Comparison of ENCODE assay signal across 8 mouse cellular contexts in the genomic region with DNA sequence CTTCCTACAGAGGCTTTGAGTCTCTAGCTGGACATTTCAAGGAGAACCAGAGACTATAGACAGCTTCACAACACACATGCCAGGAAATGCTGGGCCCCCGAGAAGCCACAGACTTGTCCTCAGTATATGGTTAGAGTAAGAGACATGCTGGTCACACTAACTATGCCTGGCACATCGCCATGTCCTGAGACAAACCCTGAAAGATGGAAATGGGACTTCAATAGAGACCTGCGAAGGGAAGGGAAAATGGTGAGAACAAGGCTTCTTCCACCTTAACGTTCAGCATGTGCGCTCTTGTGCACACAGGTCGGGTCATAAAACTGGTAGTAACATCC. TPM values are rescaled to one million over a fixed set of nuclear protein-coding genes. Genes with fewer than 3 reads are reported as not detected.
DNase-seq lines count a peak whose midpoint lies in the region; ATAC-seq and TF ChIP-seq lines count a peak whose summit lies in the region.

No protein-coding gene starts in this region.

- peaks cover 4% of the 10 kb centered on the region for H3K4me1 ChIP-seq in lung, adult 2 months (ENCODE audit: control insufficient read depth, insufficient read depth, low read length)
- H3K4me1 ChIP-seq in forebrain, embryonic 12.5 days, result peaks cover 30% of the 10 kb centered on the region
- H3K4me1 ChIP-seq in kidney, embryonic 16.5 days (ENCODE audit: insufficient read depth, low read length), result peaks cover 45% of the 10 kb centered on the region
- peaks cover 10% of the 10 kb centered on the region; the same call in 1 of the 2 replicates for H3K4me1 ChIP-seq in midbrain, embryonic 14.5 days (ENCODE audit: control insufficient read depth, insufficient read depth, low read length)

- DNase-seq in lung, adult 2 months, result peak; percentile 25
- no peak for DNase-seq in lung, postnatal 36 days
- DNase-seq in midbrain, embryonic 14.5 days, result no peak
- no peak for DNase-seq in frontal cortex, adult 2 months (ENCODE audit: extremely low spot score in 1 of 2, low spot score in 1 of 2)
- no peak for DNase-seq in embryo, embryonic 9.5 days (ENCODE audit: extremely low spot score)
- DNase-seq in right cerebral cortex, postnatal 25 days, result no peak

- no peak for ATAC-seq in forebrain, embryonic 12.5 days (ENCODE audit: low FRiP score)
- ATAC-seq in kidney, embryonic 16.5 days (ENCODE audit: low FRiP score, low TSS enrichment), result peak; percentile 20; the same call in 1 of the 2 replicates
- peak; percentile 10; the same call in 1 of the 2 replicates for ATAC-seq in midbrain, embryonic 14.5 days (ENCODE audit: low FRiP score, low TSS enrichment)

- H3K9me3 ChIP-seq in forebrain, embryonic 12.5 days, result no peaks in the 10 kb centered on the region
- H3K9me3 ChIP-seq in kidney, embryonic 16.5 days (ENCODE audit: low read length), result no peaks in the 10 kb centered on the region
- no peaks in the 10 kb centered on the region for H3K9me3 ChIP-seq in midbrain, embryonic 14.5 days (ENCODE audit: control insufficient read depth, low read length)

- TF ChIP-seq CTCF in lung, adult 2 months (IDR thresholded peaks at IDR 0.05; ENCODE audit: insufficient read depth, low read length), result no peak

- H3K4me2 ChIP-seq in forebrain, embryonic 12.5 days, result peak overlapping the region; percentile 66
- peak overlapping the region; percentile 78 for H3K4me2 ChIP-seq in kidney, embryonic 16.5 days (replicated peaks; ENCODE audit: low read depth, low read length)
- peak overlapping the region; percentile 68 for H3K4me2 ChIP-seq in midbrain, embryonic 14.5 days (ENCODE audit: low read length)

- peaks cover 39% of the 10 kb centered on the region for H3K27me3 ChIP-seq in forebrain, embryonic 12.5 days
- H3K27me3 ChIP-seq in kidney, embryonic 16.5 days (ENCODE audit: insufficient read depth, low read length), result no peaks in the 10 kb centered on the region
- H3K27me3 ChIP-seq in midbrain, embryonic 14.5 days (ENCODE audit: control insufficient read depth, insufficient read depth, low read length), result 0 out of 2 replicates have a peak, but pooled peaks cover 5% of the 10 kb centered on the region

- 51% methylated on average over 6 of the region's 6 CpGs for WGBS in lung, adult 2 months
- 62% methylated on average over 6 of the region's 6 CpGs for WGBS in forebrain, embryonic 12.5 days
- WGBS in kidney, embryonic 16.5 days, result 37% methylated on average over 6 of the region's 6 CpGs
- 54% methylated on average over 6 of the region's 6 CpGs for WGBS in midbrain, embryonic 14.5 days

- no peak overlapping the region for H3K27ac ChIP-seq in forebrain, embryonic 12.5 days
- no peak overlapping the region for H3K27ac ChIP-seq in kidney, embryonic 16.5 days (ENCODE audit: low read length)
- H3K27ac ChIP-seq in midbrain, embryonic 14.5 days (replicated peaks; ENCODE audit: low read depth, low read length), result no peak overlapping the region

- H3K36me3 ChIP-seq in forebrain, embryonic 12.5 days (replicated peaks), result no peaks in the 10 kb centered on the region
- H3K36me3 ChIP-seq in kidney, embryonic 16.5 days (ENCODE audit: insufficient read depth, low read length), result no peaks in the 10 kb centered on the region
- H3K36me3 ChIP-seq in midbrain, embryonic 14.5 days (ENCODE audit: control insufficient read depth, insufficient read depth, low read length), result no peaks in the 10 kb centered on the region

- H3K4me3 ChIP-seq in lung, adult 2 months (replicated peaks; ENCODE audit: extremely low read depth, low read depth, low read length), result no peak overlapping the region
- H3K4me3 ChIP-seq in forebrain, embryonic 12.5 days (replicated peaks), result no peak overlapping the region
- H3K4me3 ChIP-seq in kidney, embryonic 16.5 days (ENCODE audit: low read length), result peak overlapping the region; percentile 46
- H3K4me3 ChIP-seq in midbrain, embryonic 14.5 days (replicated peaks; ENCODE audit: low read depth, low read length), result peak overlapping the region; percentile 28; the same call in 1 of the 2 replicates

- TF ChIP-seq POLR2A in lung, adult 2 months (IDR thresholded peaks at IDR 0.05; ENCODE audit: borderline replicate concordance, extremely low read depth, low read depth, low read length), result no peak

- no peak overlapping the region for H3K9ac ChIP-seq in forebrain, embryonic 12.5 days
- H3K9ac ChIP-seq in kidney, embryonic 16.5 days (replicated peaks; ENCODE audit: low read length), result peak overlapping the region; percentile 46
- no peak overlapping the region for H3K9ac ChIP-seq in midbrain, embryonic 14.5 days (replicated peaks; ENCODE audit: low read length)

RNA-seq across cellular contexts. Expression of a gene that starts 38.9 kb away (rescaled TPM):
- polyA plus RNA-seq in lung, adult 2 months (2012; rRNA removed), result 26.3 and 29.8 TPM in 2 replicates
- polyA plus RNA-seq in forebrain, embryonic 12.5 days (2016; fragmentation: Nextera tagmentation; extraction: Ambion mirVana), result 107 and 110 TPM in 2 replicates
- polyA plus RNA-seq in kidney, embryonic 16.5 days (2015; fragmentation: Nextera tagmentation; extraction: Ambion mirVana), result 25.5 and 28.3 TPM in 2 replicates
- 144 and 154 TPM in 2 replicates for polyA plus RNA-seq in midbrain, embryonic 14.5 days (2014; fragmentation: Nextera tagmentation; extraction: Ambion mirVana)
- 94.3 and 106 TPM in 2 replicates for polyA plus RNA-seq in frontal cortex, adult 2 months (2012; rRNA removed)

Comparison
In these comparisons a context has a peak if more than half of its experiments do, and no peak if none do; other contexts are left out.
1. H3K4me3 ChIP-seq: peak in kidney, embryonic 16.5 days (single experiment) and midbrain, embryonic 14.5 days (single experiment); none in lung, adult 2 months (single experiment) and forebrain, embryonic 12.5 days (single experiment).
2. Peak in every context shown above with its lines, with median percentiles within 50 percentile points of each other: H3K4me2 ChIP-seq.